Mouse (Mus musculus): ENCODE results near the gene Map3k5.

GRCm38 (mm10) chr10:19891686-19892085 is 42.6 kb upstream of the Map3k5 start:
- TF ChIP-seq POLR2A (IDR thresholded peaks at IDR 0.05; ENCODE audit: insufficient read length, low read depth) (no peak), TCF12 (IDR thresholded peaks at IDR 0.05; ENCODE audit: insufficient read depth, poor library complexity, severe bottlenecking) (no peak), CEBPB (IDR thresholded peaks at IDR 0.05; ENCODE audit: insufficient read depth, poor library complexity, severe bottlenecking) (no peak), USF1 (IDR thresholded peaks at IDR 0.05; ENCODE audit: low read depth) (no peak), MAX (IDR thresholded peaks at IDR 0.05; ENCODE audit: low read depth) (no peak), MYOD1 (IDR thresholded peaks at IDR 0.05; ENCODE audit: control insufficient read depth in 1 of 3, insufficient read length in 2 of 3, low read depth in 2 of 3) (no peak), REST (IDR thresholded peaks at IDR 0.05; ENCODE audit: insufficient read depth, insufficient read length) (no peak), TCF3 (IDR thresholded peaks at IDR 0.05; ENCODE audit: insufficient read length, low read depth) (no peak), E2F4 (IDR thresholded peaks at IDR 0.05; ENCODE audit: insufficient read depth) (no peak), MYOG (IDR thresholded peaks at IDR 0.05; ENCODE audit: control insufficient read depth in 1 of 3, insufficient read depth in 1 of 3, insufficient read length in 2 of 3, low read depth in 2 of 3) (no peak)
